Mouse (Mus musculus): Measurements from ENCODE around the gene Unc50.

Gene Unc50

DNA sequence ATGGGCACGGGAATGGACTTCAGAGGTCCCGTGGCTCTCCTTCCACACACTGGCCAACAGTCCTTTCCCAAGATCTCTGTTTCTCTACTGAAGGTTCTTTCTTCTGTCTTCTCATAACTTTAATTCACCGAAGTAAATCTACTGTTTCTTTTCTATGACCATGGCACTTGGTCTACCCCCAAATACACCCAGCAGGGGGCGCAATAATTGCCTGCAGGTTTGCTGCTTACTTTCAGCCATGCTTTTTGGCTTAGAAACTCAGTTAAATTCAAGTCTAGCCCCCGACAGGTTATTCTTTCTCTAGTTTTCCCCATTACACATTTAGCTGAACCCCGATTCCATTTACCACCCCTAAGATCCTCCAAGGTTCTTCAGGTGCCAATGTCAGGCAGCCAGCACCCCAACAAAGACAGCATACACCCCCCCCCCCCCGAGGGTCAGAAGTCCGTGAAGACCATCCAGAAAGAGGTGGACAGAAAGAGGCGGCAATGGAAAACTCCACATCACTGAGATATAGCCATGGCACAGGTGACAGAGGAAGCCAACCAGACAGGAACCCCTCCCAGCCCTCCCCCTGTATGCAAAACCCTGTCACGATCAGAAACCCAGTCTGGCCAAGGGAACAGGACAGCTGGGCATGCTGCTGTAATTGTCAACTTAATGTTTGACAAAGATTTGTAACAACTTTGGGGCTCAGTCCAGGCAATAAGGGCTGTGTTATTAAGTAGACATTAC lies 18.6 kb downstream of the Unc50 start:
- no peak for DNase-seq (ENCODE audit: low spot score)

DNA sequence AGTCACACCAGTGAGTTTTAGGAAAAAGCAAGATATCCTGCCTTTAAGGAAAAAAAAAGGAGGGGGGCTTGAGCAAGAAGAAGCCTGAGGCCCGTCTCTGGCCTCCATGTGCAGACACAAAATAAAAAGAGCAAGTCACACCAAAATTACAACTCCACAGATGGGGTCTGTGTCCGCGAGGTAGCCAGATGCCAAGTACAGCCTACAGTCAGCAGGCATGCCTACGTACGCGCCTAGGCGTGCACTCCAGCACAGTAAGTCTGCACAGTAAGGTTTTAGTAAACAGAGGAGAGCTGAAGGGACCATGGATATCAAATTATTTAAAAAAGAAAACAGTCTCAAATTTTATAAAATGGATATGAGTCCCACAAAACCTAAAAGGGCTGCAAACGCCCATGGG lies 21.3 kb downstream of the Unc50 start:
- no peak for DNase-seq (ENCODE audit: low spot score)

DNA sequence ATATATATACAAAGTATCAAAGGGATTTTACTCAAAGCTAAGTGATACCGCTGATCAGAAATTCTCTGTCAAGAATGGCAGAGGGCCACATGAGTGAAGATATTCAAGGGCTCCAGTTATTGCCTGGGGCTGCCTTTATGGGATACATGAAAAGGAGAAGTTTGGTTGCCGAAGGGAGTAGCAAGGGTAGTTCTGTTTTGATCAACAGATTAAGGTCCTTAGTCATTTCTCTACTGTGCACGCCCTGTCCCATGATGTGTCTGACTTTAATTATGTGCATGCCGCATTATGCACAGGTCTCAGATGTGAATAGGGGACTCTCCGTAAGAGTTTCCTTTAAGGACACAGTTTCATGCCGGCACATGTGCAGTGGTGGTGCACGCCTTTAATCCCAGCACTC lies 27.6 kb downstream of the Unc50 start:
- no peak for DNase-seq (ENCODE audit: low spot score)

DNA sequence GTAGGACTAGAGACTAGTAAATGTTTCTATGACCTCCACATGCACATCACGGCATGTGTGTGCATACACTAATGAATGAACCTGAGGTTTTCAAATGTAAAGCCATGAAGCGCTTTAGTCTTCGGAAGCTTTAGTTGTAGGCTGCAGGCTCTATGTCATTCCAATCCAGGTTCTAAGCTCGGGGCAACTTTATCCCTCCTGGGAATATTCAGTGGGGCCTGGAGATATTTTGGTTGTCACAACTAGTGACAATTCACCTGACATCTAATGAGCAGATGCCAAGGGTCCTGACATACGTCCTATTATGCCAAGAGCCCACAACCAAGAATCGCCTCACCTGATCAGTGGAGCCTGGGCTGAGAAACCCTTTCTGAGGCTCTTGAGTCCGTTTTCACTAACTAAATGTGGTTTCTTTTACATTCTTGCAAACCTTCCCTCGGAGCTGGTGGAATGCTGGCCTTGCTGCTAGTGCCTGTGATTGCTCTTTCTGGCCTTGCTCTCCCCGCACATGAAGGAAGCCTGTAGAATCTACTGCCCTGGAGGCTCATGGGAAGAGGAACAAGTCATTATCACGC lies 35.0 kb downstream of the Unc50 start:
- DNase-seq (ENCODE audit: low spot score) = no peak

DNA sequence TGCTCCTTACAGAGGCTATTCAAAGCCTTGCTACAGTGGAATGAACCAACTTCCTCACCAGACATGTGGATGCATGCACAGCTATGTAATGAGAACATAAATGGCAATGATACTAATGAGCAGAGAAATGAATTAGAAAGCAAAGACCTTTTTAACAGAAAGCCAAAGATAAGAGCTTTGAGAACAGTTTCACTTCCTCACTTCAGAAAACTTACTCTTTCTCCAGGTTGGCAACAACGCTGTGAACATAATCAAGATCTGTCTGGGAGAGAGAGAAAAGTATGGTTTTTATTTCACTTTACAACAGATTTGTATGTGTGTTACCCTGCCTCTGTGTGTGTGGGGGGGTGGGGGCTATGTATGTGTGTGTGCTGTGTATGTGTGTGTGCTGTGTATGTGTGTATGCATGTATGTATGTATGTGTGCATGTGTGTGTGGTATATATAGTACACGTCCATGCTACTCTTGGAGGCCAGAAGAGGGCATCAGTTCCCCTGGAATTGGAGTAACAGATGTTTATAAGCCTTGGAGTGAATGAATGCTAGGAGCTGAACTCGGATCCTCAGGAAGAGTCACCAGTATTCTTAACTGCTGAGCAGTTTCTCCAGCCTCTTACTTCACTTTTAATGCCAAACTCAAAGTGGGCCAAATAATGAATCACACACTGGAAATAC lies 36.5 kb downstream of the Unc50 start:
- no peak for DNase-seq (ENCODE audit: low spot score)

DNA sequence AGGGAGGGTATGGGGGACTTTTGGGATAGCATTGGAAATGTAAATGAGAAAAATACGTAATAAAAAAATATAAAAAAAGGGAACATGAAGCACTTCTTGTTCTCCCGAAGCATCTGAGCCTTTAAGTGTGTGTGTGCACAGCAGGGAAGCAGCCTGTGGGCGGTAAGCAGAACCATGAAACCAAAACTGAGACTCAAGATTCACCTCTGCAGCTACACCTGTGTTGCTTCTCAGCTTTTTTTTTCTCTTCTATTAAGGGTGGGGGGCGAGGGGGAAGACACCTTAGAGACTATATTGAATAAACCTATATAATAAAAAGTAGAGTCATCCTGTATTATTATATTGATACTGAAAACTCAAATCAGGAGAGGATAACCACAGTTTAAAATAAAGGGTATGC lies 37.9 kb downstream of the Unc50 start:
- DNase-seq (ENCODE audit: low spot score) = no peak

DNA sequence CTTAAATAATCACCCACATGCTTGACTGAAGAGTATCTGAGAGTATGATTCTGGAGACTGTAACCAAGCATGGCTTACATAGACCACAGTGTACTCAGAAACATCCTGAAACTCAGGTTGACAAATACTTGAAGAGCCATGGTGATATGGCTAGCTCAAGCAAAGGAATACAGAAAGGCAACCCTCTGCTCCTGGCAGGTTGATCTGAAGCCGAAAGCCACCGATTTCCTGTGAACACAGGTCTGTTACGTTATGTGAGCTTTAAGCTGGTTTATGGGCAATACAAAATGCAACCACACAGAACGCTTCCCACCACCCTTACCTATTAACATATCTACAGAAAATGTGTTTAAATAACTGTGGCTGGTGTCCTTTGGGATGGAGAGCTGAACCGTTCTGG lies 39.1 kb downstream of the Unc50 start:
- DNase-seq (ENCODE audit: low spot score) = no peak

DNA sequence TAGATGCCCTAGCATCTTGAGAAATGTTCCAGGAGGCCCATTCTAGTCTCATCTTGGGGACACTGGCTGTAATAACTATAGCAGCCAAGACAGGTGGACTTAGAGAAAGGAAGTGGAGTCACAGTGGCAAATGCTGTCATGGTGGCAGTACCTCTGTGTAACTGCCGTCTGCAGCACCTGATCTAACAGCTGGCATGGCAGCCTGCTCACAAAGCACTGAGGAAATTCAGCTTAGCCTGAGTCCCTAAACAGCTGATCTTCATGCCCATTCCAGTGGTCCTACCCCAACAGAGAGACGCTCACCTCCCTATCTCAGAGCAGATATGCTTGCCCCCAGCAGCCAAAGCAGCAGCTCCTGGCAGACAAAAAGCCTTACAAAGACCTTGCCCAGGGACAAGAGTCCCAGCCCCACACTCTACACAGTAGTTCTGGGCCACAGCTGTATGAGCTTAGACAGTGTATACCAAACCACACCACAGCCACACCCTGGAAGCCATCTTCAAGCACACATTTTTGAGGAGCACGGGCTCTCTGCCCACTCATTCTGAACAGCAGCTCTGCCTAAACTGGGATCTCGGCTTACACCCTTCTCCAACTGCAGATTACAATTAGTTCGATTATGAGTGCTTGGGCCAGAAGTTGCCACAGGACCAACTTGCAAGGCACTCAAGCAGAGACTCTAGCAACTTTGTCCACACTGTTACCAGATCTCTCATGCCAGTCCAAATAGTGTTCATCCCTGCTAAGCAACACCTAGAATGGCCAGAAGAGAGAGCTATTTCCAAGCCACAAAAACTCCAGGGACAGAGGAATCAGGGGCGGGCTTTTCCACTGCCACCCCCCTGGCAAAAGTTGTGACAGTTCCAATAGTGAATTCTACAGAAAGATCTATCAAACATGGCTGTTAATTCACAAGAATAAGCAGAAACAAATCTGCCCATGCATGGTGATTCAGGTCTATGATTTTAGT lies 41.5 kb downstream of the Unc50 start:
- DNase-seq (ENCODE audit: low spot score) = no peak

DNA sequence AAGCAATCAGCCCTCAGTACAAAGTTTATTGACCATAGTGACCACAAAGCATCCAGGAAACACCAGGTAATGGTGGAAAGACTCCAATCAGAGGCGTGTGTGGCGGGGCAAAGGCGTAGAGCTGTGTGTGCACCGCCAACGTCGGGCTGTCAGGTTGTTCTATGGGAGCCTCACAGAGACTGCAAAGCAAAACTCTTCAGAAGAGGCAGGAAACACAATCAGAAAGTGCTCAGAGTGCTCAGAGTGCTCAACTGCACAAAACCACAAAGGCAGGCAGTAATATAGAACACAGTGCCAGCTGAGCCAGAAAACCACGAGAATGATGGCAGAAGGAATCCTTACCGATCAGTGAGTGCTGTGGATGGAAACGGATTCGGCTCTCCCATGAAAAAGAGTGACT lies 43.3 kb downstream of the Unc50 start:
- DNase-seq (ENCODE audit: low spot score) = no peak

DNA sequence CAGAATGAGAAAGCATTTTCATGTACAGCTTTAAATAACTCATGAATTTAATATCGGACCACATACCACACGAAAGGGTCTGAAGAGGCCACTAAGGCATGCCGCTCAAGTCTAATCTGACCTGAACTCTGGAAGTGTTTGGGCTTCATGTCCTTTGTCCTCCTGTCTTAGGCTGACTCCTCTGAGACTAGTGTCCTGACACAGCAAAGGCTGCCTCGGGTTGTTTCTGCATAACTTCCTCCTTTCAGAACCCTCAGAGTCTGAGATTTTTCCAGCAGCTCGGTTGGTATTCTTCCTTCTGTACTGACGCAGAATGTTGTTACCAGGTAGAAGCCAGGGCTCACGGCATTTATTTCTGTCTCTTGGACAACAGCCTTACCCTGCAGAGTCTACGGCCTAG lies 44.1 kb downstream of the Unc50 start:
- no peak for DNase-seq (ENCODE audit: low spot score)

DNA sequence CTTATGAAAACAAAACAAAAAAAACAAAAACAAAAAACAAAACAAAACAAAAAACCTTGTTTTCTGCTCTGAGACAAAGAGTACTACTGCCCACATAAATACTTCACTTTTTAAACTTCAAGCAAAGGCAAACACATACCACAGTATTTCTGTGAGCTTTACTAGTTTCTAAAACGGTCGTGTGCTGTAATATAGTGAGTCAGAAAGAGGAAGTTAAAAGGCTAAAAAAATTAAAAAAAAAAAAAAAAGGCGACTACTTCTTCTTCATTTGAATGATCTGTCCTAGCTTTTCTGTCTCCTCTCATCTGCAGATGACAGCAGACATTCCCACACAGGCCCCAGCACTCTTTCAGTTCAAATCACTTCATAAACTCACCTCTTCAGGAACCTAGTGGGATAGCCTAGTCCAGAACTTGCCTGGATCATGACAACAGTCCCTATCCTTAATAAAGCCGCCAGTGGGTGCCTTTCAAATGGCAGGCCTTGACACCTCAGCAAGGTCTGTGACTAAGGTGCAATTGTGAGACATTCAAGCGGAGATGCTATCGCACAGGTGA lies 44.8 kb downstream of the Unc50 start:
- no peak for DNase-seq (ENCODE audit: low spot score)

DNA sequence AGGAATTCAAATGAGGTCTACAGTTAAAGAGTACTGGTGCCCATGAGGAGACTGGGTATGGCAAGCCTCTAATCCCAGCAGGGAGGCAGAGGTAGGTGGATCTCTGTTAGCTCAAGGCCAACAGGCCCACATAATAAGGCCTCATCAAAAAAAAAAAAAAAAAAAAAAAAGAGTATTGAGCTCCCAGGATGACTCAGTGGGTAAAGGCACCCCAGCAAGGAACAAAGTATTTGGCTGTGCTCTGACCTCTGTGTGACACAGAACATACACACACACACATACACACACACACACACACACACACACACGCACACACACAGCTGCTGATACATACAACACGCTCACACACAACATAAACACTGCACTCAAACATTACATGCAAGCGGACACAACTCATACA lies 45.4 kb downstream of the Unc50 start:
- no peak for DNase-seq (ENCODE audit: low spot score)

DNA sequence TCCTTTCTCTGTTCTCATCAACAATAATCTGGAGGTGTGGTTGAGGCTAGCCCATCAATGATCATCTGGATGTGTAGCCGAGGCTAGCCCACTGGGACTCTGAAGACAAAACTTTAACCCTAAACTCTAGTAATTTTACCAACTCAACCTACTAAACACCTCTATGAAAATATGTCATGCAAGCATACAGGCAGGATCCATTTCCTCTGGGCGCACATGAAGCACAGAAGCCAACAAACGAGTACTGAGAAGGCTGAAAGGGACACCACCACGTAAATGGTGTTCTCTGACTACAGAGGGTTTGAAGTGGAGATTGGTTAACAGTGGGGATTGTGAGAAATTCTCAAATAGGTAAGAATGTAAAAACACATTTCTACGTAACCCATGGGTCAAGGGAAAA lies 47.3 kb downstream of the Unc50 start:
- DNase-seq (ENCODE audit: low spot score) = no peak

DNA sequence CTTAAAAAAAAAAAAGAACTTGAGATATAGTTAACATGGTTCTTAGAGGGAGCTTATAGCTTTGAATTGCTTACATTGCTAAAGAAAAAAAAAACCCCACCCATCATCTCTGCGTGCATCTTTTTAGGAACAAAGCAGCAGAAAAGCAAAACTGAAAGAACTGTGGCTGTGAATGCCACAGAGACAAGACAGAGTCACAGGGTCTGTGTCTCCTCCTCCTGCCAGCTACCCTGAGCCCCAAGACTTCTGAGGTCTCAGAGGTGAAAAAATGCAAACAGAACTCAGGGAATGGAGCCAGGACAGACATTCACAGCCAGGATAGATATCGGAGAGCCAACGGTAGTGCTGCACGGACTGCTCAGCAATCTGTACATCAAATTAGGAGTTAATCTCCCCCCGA lies 48.0 kb downstream of the Unc50 start:
- no peak for DNase-seq (ENCODE audit: low spot score)

DNA sequence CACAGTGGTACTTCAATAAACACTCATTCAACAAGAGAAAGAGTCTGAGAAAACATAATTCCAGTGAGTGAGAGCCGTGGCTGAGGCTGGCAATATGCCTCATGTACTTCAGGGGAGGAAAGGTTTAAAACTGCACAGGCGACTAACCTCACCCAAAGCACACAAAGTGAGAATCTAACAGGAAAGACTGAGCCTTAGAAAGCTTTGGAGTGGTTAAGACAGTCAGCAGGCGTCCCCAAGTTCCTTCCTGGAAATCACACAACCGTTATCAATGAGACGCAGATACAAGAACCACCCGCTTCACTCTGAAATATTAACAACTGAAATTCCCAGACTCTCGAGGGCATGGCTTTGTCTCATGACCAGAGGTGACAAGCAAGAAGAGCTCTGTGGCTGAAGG lies 48.5 kb downstream of the Unc50 start:
- DNase-seq (ENCODE audit: low spot score) = no peak

DNA sequence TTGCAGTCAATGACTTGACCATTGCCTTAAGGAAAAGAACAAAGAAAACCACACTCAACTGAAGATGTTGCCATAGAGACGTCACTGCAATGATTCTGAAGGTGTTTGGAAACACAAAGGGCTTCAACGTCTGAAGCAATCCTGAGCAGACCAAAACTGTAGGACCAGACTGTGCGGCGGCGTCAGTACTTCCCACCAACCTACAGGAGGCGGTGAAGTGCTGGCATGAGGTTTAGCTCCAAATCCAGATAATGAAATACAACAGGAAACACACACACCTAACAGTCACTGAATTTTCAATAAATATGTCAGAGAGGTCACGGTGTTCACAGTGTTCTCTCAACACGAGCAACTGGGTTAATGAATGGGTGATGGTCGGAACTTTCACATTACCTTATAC lies 49.1 kb downstream of the Unc50 start:
- no peak for DNase-seq (ENCODE audit: low spot score)

DNA sequence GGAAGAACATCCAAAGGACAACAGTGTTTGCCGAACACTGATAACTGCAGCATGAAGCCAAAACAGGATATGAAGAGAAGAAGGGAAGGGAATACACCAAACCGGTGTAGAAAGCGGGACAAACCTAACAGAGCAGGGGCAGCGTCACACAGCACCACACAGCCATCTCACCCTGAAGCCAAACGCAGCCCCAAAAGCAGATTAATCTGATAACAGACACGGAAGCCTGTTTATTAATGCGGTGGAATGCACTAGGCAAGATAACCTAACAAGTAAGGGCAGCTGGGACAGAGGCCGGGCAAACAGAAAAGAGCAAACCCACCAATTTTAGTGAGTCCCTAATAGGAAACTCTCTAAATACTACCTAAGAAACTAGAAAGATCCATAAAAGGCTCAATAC lies 49.8 kb downstream of the Unc50 start:
- DNase-seq (ENCODE audit: low spot score) = no peak

DNA sequence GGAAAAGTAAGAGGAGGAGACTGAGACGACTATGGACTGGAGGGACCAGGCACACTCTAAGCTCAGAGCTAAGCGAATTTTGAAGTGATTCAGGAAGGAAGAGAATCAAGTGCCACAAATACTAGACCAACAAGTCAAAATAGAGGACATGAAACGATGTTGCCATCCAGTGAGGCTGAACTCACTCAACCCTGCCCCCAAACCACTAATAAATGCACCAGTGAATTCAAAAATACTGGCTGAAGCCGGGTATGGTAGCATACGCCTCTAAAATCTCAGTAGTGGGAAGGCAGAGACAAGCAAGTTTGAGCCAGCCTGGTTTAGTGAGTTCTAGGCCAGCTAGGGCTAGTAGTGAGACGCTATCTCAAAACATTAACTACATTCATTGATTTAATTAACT lies 50.8 kb downstream of the Unc50 start:
- DNase-seq (ENCODE audit: low spot score) = no peak

DNA sequence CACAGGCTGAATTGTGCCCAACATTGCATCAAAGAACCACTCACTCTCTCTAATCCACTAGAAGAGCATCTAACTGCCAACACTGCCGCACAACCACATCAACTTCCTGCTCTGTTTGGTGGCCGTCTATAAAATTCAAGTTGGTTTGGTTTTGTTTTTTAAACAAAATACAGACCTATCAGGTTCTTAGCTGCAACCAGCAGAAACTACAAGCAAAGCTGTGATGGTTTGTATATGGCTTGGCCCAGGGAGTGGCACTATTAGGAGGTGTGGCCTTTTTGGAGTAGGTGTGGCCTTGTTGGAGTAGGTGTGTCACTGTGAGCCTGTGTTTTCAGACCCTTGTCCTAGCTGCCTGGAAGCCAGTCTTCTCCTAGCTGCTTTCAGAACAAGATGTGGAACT lies 51.4 kb downstream of the Unc50 start:
- no peak for DNase-seq (ENCODE audit: low spot score)

DNA sequence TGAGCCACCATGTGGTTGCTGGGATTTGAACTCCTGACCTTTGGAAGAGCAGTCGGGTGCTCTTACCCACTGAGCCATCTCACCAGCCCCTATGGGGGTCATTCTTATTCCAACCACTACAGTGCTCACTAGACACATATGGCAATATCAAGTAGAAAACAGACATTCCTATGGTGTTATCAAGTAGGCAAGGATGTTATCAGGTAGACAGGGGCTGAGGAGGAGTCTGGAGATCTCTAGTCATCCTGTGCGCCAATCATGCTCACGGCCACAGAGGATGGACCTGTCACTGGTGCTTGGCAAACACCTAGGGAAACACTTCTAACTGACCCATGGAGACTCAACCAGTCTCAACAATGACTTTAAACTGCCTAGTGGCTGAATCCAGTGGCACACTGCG lies 54.7 kb downstream of the Unc50 start:
- DNase-seq (ENCODE audit: low spot score) = no peak

DNA sequence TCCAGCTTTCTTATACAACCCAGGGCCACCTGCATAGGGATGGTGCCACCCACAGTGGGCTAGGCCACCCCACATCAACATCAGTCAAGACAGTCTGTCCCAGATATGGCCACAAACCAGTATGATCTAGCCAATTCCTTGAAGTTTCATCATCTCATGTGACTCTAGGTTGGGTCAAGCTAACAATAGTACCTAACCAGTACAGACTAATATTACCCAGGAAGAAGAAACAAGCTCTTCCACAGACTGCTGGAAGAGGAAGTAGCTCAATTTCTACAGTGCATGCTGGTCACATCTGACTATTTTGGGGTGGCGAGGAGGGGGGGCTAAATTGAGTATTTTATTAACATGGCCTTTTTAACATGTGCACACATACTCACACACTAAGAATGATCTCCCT lies 56.5 kb downstream of the Unc50 start:
- no peak for DNase-seq (ENCODE audit: low spot score)

DNA sequence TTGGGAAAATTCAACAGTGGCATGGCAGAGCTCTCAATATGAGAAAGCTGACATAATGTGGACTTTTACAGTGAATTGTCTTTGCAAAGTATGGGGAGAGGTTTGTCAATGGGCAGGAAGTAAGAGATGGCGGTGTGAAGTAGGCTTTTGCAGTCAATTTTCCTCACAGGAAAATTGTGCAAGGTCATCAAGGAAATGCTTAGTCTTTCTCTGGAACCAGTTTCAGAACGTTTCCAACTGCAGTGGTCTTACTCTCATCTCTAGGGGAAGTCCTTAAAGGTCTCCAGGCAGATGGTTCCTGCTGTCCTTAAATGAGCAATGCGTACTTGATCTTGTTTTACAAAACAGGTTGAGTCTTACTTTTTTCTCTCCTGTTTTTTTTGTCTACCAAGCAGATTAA lies 57.1 kb downstream of the Unc50 start:
- no peak for DNase-seq (ENCODE audit: low spot score)
